Mouse (Mus musculus) left cerebral cortex, postnatal 36 days (tissue): ENCODE results near the gene 1110032A03Rik. TPM values are rescaled to one million over a fixed set of nuclear protein-coding genes. Genes with fewer than 3 reads are reported as not detected.

ENCODE experiments used
- total RNA-seq, 2 experiments: library from RNA; stranded (reverse); gene quantifications; 2 replicates each; pipeline ENCODE4 v1.2.3; 2021

The 1110032A03Rik gene
- total RNA-seq, 2 experiments from 2014 or later = 35.2 to 37.2 TPM

Other genes starting within 250 kb of the 1110032A03Rik start
- 10 to 100 TPM; 33.4 to 34.0 TPM for gene Pts, start 246.8 kb downstream of the 1110032A03Rik start, total RNA-seq
- gene Il18, start 220.7 kb downstream of the 1110032A03Rik start, total RNA-seq = 10 to 100 TPM; 24.7 to 26.7 TPM
- 1 to 10 TPM; 2.7 to 3.1 TPM for gene Bco2, start 220.3 kb downstream of the 1110032A03Rik start, total RNA-seq
- not detected for gene Tex12, start 214.2 kb downstream of the 1110032A03Rik start, total RNA-seq
- gene Sdhd, start 171.7 kb downstream of the 1110032A03Rik start, total RNA-seq = 100 to 1,000 TPM; 105 to 110 TPM
- 100 to 1,000 TPM; 218 to 255 TPM for gene Timm8b, start 171.6 kb downstream of the 1110032A03Rik start, total RNA-seq
- gene Pih1d2, start 158.2 kb downstream of the 1110032A03Rik start, total RNA-seq = 1 to 10 TPM; 3.1 to 3.7 TPM
- gene Nkapd1, start 158.1 kb downstream of the 1110032A03Rik start, total RNA-seq = 10 to 100 TPM; 23.0 to 25.3 TPM
- gene Dlat, start 115.7 kb downstream of the 1110032A03Rik start, total RNA-seq = 100 to 1,000 TPM; 116 to 117 TPM
- 10 to 100 TPM; 79.6 to 82.8 TPM for gene Dixdc1, start 36.0 kb downstream of the 1110032A03Rik start, total RNA-seq
- 1 to 10 TPM; 2.4 to 3.2 TPM for gene 2310030G06Rik, start 29.0 kb downstream of the 1110032A03Rik start, total RNA-seq
- gene Cryab, start 24.2 kb downstream of the 1110032A03Rik start, total RNA-seq = 100 to 1,000 TPM; 151 to 182 TPM
- gene Hspb2, start 23.2 kb downstream of the 1110032A03Rik start, total RNA-seq = 1 to 10 TPM; 1.2 to 2.4 TPM
- 1 to 10 TPM; 4.4 to 6.0 TPM for gene Fdxacb1, start 7.3 kb downstream of the 1110032A03Rik start, total RNA-seq
- gene Alg9, start 501 bp downstream of the 1110032A03Rik start, total RNA-seq = 10 to 100 TPM; 24.3 to 26.0 TPM
- 10 to 100 TPM; 13.6 to 15.4 TPM for gene Ppp2r1b, start 69.8 kb upstream of the 1110032A03Rik start, total RNA-seq
- gene Sik2, start 233.6 kb upstream of the 1110032A03Rik start, total RNA-seq = 10 to 100 TPM; 45.9 to 57.5 TPM